Mouse (Mus musculus): Measurements from ENCODE around the gene Gm3045. TPM values are rescaled to one million over a fixed set of nuclear protein-coding genes. Genes with fewer than 3 reads are reported as not detected.

Gm3045 gene
- total RNA-seq (2022): not detected

- no peak for DNase-seq (ENCODE audit: low spot score)
Measured at GRCm38 (mm10) chr13:56426365-56426764, at the start of gene Gm3045. Gene Gm3045, plus strand, starts transcription at chr13:56426594.

- DNase-seq (ENCODE audit: low spot score): no peak
Measured at GRCm38 (mm10) chr13:56380855-56381685, 45.3 kb upstream of the Gm3045 start.

GRCm38 (mm10) chr13:56383406-56383805 is 43.0 kb upstream of the Gm3045 start:
- peak; percentile 32 for DNase-seq (ENCODE audit: low spot score)

GRCm38 (mm10) chr13:56386411-56386810 is 40.0 kb upstream of the Gm3045 start:
- DNase-seq (ENCODE audit: low spot score): no peak

DNA sequence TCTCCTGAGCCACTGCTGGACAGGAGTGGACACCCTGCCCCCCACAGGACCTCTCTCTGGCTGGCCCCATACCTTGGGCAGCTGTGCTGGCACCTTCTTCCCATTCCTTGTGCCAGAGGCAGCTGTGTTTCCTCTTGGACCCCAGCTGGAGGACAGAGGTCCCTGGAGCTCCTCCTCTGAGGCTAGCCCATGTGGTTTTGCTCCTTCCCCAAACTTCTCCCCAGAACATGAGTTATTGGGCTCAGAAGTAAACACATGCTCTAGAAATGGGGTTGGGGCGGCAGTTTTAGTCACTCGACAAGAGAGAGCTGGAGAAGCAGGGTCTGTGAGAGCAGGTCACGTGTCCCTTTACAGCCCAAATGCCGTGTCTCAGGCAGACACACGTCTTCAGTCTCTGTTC is 39.0 kb upstream of the Gm3045 start:
- no peak for DNase-seq (ENCODE audit: low spot score)

- no peak for DNase-seq (ENCODE audit: low spot score)
Measured at GRCm38 (mm10) chr13:56388042-56388441, 38.4 kb upstream of the Gm3045 start.

GRCm38 (mm10) chr13:56397572-56397971 is 28.8 kb upstream of the Gm3045 start:
- peak; percentile 14 for DNase-seq (ENCODE audit: low spot score)

DNA sequence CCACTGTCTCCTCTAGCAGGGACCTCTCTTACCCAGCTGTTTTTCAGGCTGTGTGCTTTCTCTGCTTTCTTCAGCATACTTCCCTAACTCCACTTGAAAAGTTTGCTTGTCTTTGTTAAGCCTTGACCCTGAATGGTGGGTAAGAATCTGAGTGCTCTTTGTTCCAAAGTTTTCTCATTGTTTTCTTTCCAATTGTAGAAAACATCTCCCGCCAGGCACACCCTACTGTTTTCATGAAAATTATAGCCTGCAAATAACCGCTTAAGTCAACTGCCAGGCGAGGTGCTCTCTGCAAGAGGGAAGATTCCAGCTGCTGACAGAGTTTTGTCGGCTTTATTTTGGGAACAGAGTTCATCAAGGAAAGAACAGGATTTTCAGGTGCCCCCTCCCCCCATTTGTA is 25.2 kb upstream of the Gm3045 start:
- no peak for DNase-seq (ENCODE audit: low spot score)

DNA sequence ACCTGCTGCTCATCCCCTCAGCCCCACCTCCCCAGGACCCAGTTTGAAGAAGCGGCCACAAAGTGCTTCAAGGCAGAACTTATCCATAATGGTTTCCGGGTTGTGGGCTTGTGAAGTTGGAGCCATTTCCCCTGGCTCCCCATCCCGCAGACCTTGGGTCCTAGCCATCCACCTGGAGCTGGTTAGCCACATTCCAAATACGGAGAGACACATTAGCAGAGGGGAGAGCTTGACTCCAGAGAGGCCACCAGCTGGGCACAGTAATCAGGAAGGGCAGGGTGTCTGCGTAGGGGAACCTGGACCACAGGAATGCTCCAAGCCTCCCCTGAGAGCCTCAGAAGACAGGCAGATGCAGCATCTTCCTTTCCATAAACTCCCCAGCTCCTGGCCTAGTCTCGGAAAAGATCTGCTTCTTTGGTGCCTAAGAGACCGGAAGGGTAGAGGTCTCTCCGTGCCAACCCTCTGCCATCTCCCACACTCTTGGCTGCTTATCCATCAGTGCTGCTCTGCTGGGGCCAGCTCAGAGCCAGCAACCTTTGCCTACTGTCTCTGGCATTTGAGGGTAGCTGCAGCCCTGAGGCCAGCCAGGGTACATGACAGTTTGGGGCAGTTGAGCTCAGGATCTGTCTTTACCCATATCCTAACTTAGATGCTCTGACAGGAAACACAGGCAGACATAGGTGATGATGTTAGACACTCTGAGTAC is 22.9 kb upstream of the Gm3045 start:
- DNase-seq (ENCODE audit: low spot score): no peak

GRCm38 (mm10) chr13:56404511-56405140 is 21.8 kb upstream of the Gm3045 start:
- no peak for DNase-seq (ENCODE audit: low spot score)

DNA sequence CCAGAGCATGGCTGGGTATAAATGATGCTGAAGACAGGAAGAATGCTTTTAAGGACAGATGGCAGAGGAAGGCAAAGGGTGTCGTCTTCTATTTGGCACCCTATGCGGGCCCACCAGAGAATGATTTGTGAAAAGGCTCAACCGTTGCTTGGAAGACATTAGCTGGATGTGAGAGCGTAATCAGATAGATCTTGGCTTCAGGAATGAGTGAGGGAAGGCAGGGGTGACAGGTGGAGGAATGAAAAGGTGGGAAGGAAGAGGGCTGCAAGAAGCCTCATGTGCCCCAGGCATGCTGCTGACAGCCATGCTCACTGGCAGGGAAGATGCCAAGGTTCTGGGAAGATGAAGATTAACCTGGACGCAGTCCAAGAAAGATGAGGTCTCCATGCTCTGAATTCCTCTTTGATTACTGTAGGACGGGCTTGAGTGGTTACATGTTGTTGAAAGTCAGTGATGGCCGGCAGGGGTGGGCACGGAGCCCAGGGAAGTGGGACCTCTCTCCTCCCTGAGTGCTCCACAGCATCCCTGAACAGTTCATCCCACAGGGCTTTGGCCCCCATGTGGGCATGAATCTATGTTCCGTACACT is 14.0 kb upstream of the Gm3045 start:
- no peak for DNase-seq (ENCODE audit: low spot score)

DNA sequence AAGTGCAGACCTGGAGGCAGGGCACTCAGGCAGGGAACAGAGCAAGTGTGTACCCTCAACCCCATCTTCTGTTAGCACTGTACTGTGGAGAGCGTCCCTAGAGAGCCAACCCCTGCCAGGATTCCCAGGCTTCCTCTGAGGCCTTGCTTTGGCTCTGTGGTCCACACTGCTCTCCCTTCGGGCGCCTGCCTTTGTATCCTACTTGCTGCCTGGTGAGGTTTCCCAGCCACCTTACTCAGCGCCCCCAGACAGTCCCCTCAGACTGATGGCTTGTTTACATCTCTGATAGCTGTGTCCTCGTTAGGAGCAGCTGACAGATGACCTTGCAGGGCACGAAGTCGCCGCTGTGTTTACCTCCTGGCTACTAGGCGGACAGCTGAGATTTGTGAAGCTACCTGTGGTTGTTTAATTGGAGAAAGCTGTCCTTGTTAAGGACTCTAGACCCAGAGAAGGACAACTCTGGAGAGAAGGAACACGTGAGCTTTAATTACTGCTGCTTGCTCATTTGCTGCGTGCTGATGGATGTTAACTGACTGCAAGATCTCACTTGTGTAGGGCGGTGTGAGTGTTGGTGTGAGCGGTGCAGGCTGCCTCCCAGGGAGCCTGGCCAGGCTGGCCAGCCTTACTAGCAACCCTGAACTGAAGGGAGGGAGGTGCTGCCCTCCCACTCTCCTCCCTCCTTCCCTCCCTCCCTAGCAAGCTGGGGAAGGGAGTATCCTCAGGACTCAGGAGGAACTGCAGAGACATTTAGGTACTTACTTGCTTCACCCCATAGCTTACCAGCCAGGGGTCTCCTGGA is 7.5 kb upstream of the Gm3045 start:
- DNase-seq (ENCODE audit: low spot score): no peak

DNA sequence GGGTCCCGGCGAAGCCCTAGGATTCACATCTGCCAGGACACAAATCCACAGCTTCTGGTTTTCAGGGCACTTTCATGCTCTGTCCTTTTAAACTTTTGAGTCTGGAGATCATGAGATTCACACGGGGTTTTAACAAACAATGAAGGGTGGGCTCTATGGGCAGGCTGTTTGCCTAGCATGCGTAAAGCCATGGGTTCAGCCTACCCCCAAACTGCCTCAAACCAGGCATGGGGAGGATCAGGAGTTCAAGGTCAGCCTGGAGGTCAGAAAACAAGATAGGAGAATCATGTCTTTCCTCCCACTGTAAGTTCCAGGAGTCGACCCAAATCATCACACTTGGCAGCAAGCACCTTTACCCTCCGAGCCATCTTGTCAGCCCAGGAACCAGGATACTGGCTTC is 6.9 kb upstream of the Gm3045 start:
- DNase-seq (ENCODE audit: low spot score): no peak

DNA sequence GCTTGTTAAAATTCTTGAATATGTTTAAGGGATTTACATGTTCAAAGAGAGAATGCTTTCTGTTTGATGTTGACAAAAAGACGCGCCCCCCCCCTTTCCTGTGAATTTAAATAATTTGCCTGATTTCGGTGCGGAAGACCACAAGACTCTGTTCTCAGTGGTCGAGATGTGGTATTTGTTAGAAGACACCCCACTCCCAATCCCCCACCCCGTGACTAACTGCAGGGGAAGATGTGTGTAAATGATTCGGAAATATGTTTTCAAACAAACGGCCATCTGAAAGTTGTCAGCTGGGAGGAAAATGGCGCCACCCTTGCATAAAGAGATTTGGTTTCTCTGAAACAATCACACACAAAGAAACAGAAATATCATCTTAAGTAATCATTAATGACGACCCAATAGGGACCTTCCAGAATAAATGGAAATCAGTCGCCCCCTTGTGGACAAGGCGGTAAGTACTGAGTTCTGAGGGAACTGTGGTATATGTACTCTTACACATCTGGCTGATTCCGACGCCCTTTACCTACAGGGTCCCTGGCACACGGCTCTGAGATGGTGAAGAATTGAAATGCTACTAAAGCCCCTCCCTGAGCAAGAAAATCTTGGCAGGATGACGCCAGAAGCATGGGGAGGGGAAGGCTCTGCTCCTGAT is 4.2 kb upstream of the Gm3045 start:
- peak; percentile 57 for DNase-seq (ENCODE audit: low spot score)

- no peak for DNase-seq (ENCODE audit: low spot score)
Measured at GRCm38 (mm10) chr13:56425931-56426330, 463 bp upstream of the Gm3045 start.

DNA sequence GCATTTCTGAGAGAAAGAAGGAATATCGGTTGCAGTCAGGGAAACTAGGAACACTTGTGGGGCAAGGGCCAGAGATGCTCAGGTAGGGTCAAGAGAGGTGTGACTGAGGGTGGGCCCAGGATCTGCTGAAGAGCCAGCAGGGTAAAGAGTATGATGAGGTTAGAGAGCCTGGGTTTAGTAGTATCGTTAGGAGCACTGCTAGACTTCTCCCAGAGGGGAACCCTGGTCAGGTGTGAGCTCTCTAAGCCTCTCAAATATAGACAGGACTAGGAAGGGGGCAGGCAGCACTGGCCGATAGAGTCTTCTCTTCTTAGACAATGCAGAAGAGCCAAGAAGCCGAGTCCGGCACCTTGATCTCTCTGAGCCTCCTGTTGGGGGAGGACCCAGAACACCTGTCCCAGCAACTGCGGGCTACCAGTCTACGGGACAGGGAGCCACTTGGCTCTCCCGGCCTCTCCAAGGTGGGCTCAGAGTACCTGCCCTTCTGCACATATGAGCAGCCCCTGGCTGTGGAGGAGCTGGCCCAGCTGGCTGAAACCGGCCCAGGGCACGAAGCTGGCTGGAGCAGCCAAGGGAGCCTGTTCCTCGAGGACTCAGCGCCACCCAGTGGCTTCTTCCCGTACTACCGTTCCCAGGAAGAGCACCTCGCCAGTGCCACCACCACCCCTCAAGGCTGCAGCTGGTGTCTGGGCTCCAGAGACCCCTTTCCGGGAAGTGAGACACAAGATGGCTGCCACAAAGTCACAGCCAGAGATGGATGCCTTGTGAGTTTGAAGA is 2.5 kb downstream of the Gm3045 start:
- peak; percentile 21 for DNase-seq (ENCODE audit: low spot score)

DNA sequence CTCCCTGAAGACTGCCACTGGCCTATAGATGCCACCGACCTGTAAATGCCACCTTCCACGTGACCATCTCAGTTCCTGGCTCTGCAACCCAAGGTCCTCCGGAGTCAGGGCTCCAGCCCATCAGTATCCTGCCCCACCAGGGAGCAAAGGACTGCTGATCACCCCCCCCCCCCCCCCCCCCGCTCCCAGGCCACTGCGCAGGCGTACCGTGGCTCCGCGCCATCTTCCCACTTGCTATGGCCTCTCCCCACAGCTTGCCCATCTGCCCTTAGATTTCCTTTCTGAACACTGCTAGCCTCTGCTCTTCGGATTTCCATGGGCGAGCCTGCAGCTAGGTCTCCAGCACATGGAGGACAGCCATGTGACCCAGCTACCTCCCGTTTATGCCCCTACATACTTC is 6.1 kb downstream of the Gm3045 start:
- no peak for DNase-seq (ENCODE audit: low spot score)

- DNase-seq (ENCODE audit: low spot score): no peak
Measured at GRCm38 (mm10) chr13:56433466-56433865, 7.1 kb downstream of the Gm3045 start.

DNA sequence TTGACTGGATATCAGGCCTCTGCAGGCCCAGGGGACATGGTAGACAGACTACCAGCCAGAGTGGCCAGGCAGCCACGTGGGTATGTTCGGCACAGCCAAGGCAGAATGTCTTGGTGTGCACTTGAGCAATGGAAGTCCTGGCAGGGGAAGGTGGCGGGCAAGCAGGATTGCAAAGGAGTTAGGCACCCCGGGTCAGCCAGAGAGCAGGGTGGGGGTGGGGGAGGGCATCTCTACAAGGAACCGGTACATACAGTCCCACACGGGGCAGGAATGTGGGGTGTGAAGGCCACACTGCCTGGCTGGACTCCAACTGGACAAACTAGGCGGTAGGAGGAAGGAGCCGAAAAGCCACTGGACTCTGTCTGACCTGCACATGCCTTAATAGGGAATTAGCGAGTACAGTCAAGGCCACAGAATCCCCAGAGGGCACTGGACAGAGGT is 7.9 kb downstream of the Gm3045 start:
- DNase-seq (ENCODE audit: low spot score): no peak

Measured in heart, adult 8-10 months (tissue).